Mouse (Mus musculus) cerebellum, adult 2 months (tissue): Measurements from ENCODE around the gene Espnl.
A peak's percentile ranks its signal among the peaks of the same experiment; 100 is the strongest.

ENCODE experiments used
- CTCF ChIP-seq: fragments of 200-500 bp; IDR thresholded peaks from 2 replicates; pipeline ENCODE4 v1.5.1; 2011; ENCODE audit warnings: low read depth, mild to moderate bottlenecking, control low read depth, low read length, moderate library complexity, borderline replicate concordance; ENCODE audit not compliant: insufficient read depth
- POLR2A ChIP-seq: fragments of 200-500 bp; IDR thresholded peaks from 2 replicates; pipeline ENCODE4 v1.6.1; 2011; ENCODE audit warnings: low read length, control low read depth, borderline replicate concordance; ENCODE audit not compliant: insufficient read depth

- TF ChIP-seq CTCF (0 out of 2 replicates have a peak, but pooled peaks have one; percentile 25), POLR2A (no peak)
These were observed 44.6 kb downstream of the Espnl start, which contains the start of gene Erfe for GRCm38 (mm10) chr1:91366215-91367108.
